Mouse (Mus musculus) monocyte, adult 5-6 weeks (primary cell): ENCODE results near the gene Ldlrad3. TPM values are rescaled to one million over a fixed set of nuclear protein-coding genes. Genes with fewer than 3 reads are reported as not detected.

Source experiments
- ATAC-seq: fragments of 153-309, 156-312 bp; replicated peaks from 2 replicates; pipeline ENCODE4 v1.8.0; 2017; ENCODE audit warnings: mild to moderate bottlenecking; ENCODE audit not compliant: low TSS enrichment, insufficient number of reproducible peaks, severe bottlenecking, poor library complexity, low FRiP score
- total RNA-seq: library from RNA; stranded (forward); fragments of 200-1000, 200-491, 200-594 nt; gene quantifications from 3 replicates; pipeline ENCODE4 v1.2.3, GENCODE M21; 2017

Ldlrad3 gene
- total RNA-seq, 1 experiment from 2014 or later, result 99.1 TPM

DNA sequence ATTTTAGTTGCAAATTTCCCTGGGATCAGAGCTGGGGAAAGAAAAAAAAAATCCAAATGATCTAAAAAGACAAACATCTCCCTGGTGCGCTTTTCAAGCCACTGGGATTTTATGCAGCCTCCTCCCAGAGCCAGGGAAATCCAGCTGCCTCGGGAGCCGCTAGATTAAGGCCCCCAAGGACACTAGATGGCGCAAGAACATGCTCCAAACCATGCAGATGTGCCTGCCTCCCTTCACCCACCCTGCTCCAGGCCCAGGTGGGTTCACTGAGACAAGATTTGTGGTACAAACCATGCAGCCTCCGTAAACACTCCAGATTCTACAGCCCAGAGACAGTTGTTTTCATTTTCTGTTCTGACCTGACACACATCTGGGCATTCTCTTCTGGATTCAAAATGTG lies 155.5 kb downstream of the Ldlrad3 start:
- ATAC-seq, result no peak

DNA sequence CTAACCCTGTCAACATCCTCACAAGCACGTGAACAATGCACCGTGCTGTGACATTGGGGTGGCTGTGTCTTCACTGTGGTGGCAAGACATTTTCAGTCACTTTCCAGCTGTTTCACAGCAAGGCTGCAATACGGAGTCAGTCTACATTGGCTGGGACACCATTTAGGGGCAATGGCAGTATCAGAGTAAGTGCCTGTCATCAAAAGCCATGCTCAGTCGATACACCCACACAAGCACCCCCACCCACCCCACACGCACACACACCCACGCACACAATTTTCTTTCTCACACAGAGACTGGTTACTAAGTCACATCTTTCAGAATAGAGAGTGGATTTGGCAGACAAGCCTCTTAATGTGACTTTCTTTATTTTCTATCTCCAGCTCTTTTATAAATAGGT lies 156.0 kb downstream of the Ldlrad3 start:
- no peak for ATAC-seq

DNA sequence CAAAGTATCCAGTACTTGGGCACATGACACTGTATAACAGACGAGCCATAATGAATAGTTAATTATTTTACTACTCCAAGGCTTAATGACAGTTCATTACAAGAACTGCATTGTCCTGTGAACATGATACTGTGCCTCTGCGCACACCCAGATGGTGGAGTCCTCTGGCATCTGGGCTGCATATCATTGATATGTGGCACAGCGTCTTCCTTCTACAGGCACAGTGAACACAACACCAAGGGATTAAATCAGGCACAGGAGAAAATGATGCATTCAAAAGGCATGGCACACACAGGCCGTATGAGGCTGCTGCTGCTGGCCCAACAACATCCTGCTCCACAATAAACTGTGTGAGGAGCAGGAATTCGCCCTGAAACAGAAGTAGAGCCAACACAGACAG lies 156.5 kb downstream of the Ldlrad3 start:
- no peak for ATAC-seq

DNA sequence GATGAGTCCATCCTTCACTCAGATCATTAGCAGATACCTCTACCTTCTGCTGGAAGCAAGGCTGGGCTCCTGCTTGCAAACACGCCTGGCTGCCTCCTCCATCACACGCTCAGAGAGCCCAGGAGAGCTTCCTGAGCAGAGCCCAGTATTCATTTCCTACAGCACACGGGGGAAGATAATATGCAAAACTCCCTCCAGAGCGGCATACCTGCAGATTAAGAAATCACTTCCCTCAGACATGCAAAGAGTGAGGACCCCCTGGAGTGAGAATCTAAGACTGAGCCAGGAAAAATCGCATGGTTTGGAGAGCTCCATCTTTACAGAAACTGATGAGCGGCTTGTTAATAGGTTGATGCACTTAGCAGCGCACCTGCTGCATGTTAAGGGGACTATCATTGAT lies 158.9 kb downstream of the Ldlrad3 start:
- ATAC-seq, result no peak

DNA sequence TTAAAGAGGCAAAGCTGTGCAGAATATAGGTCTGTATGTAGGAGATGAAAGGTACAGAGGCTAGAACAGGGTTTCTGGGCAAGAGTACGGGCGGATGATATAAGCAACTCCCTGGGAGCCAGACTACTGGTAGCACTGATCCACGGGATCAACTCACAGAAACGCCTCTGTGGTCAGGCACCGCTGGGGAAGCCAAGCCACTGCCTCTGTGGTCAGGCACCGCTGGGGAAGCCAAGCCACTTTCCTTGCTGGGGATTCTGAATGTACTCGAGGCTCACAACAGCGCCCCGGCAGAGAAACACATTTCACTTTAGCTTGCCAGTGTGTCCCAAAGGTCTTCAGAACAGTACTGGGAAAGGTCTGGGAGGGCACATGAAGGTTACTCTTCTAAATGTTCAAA lies 160.0 kb downstream of the Ldlrad3 start:
- no peak for ATAC-seq

DNA sequence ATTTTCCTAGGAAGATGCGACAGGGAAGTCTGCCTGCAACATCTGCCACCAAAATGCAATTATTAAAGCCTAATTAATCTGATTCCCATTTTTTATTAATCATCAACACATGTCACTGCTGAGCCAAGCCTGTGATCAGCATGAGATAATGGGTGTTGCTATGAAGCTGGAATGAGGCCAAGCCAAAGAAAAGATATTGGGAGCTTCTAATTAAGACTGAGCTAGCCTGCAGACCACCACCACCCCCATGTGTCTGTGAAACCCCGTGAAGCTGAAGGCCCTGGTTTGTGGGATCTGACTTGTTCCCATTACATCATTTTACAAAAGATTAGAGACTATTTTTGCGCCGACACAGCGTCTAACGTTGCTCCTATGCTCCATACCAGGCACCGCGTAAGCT lies 161.7 kb downstream of the Ldlrad3 start:
- ATAC-seq, result no peak

DNA sequence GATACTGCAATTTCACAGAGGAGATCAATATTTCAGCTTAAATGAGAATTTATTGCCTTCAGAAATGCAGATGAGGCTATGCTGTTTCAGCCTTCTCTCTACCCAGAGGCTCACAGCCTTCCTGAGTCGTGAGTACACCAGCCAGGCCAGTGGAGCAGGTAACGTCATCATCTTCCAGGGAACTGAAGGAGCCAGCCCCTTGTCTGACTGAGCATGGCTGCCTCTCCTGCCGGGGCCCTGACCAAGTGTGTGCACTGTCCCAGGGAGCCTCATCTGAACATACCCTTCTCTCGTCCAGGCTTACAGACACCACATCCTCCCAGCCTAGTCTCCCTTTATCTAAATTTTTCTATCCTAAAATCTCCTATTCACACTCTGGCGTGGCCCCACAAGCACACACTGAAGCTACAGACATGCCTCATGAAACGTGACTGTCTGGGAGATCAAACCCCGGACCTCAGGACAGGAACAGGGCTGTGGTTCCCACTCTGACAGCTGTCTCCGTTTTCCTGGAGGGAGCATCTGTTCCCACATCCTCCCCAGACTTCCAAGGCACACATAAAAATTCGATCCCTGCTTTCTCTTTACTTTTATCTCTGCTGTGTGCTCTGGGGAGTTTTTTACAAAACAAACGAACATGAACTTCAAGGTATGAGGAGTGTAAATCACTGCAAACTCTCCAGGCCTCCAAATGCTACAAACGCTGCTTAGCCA lies 164.7 kb downstream of the Ldlrad3 start:
- ATAC-seq, result no peak

DNA sequence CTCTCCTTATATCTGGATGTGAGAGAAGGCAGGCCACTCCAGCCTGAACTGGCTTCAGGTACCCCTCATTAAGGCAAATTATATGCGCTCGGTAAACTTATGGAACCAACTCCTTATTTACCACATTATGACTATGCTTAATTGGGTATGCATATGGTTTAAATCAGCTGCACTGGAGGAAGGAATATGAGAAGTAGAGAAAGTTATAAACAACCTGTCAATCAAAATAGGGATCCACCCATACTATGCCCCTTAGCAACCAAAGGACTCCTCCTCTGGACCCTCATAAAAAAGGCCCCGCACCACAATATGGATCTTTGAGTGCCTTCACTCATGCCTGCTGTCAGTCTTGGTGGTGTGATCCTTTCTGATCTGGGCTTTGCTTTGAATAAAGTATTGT lies 165.6 kb downstream of the Ldlrad3 start:
- no peak for ATAC-seq

DNA sequence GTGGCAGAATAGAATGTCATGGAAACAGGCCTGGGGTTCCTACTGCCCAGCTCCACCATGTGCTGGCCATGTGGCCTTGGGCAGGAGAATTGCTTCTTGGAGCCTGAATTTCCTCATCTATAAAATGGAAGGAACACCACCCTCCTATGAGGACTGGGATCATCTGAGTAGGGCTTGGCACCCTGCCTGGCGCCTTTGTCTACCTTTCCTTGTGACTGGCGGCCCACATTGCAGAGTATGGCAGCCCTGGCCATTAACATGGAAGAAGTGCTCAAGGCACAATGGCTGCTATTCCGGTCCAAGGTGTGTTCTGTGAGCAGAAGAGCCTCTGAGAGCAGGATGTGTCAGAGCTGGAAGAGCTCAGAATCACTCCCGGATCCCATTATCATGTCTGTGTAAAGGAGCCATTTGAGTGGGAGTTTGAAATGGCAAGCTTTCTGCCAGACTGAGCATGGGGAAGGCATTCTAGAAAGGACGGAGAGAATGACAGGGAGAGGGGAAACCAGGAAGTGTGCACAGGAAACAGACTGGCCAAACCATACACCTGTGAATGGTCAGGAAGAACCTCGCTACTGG lies 171.6 kb downstream of the Ldlrad3 start:
- ATAC-seq, result no peak

DNA sequence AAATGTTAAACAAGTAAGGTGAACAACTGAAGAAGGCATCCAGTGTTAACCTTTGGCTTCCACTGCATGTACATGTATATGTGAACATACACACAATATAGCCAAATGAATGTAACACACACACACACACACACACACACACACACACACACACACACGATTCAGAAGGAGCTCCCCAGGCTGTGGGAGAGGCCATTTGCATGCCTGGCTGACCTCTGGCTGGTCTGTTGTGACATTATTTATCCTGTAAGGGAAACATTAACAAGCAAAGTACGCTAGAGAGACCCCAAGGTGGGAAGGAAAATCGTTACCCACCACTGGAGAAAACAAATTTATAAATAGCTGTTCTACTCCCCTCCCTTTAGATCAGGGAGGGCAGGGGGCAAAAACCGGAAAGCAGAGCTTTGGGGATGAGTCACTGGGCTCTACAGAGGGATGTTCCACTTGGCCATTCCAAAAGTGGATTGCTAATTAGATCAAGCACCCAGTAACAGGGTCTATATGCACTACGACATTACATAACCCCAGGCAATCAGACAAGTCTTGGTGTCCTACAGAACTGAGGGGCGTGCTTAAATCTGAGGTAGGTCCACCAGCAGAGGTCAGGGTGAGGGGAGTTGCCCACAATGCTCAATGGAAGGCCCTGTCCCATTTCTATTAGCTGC lies 174.7 kb downstream of the Ldlrad3 start:
- ATAC-seq, result no peak

DNA sequence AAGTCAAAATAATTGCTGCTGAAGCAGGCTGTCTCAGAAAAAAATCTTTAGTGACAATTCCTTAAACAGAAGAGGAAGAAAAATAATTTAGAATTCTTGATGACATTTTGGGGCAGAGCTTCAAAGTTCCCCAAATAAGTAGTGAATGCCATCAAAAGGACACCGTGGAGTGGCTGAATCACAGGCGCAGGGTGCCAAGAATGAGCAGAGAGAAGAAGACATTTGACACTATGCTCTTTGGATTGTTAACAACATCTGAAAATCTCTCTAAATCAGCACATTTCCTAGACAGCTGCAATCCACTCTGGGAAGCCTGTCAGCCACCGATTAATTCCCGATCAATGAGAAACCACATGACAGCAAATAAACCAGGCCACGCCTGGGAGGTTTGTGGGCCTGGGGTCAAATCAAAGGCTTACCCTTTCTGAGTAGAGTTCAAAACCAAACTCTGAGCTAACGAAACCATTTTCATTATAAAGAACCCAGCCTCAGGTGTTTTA lies 176.4 kb downstream of the Ldlrad3 start:
- no peak for ATAC-seq

DNA sequence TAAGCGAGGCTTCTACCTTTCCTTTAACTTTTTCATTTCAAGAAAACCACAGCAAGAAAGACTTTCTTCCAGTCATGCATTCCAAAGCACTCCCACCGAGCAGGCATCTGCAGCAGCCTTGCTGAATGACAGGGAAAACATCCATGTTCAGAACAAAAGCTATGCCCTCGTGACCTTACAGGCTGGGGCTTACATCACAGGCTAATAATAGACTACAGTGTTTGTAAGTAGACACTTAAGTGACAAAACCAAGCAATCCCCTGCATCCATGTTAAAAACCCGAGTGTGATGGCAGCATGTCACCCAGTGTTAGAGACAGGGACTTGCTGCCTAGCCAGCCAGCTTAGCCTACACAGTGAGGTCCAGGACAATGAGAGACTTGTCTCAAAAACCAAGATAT lies 180.0 kb downstream of the Ldlrad3 start:
- no peak for ATAC-seq

DNA sequence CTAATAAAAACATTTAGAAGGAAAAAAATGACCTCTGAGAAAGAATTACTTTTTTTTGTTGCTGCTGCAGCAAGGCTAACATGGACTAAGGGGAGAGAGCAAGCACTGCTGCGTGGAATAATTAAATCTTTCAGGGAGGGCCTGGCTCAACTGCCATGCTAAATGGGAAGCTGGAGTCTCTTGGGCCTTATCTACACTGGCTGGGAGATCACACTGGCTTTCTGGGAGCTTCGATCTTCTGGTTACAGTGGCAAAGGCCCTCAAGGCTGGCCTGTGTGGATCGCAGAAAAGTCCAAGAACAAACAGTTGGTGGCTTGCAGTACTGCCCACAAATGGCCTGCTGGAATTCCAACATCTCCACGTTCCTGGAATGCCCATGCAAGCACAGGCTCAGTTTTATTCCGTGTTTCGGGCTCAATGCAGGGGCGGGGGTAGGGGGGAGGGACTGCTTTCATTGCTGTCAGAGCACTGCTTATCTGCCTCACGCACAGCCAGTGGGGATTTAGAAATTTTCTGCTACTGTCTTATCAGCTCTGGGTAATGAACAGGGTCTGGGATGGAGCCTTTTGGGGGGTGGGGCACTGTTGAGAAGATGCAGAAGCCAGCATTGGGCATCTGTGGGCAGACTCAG lies 180.7 kb downstream of the Ldlrad3 start:
- ATAC-seq, result no peak

DNA sequence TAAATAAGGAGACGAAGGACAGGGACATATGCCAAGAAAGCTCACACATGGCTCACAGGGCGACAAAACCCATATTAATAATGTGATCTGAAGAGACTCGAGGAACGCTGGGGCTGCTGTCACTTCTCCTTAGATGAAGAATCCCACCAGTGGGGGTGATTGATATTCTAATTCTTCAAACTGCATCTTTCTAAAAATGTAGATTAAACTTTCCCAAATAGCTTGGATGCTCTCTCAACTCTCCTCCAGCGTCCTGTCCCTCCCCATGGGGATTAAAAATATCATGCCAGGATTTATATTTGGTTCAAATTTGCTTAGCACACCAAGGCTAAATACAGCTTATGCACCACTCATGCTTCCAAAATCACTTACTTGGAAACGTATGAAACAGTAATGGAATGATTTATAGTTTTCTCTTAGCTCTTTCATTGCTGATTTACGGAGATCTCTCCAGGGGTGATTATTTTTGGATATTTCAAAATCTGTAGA lies 182.4 kb downstream of the Ldlrad3 start:
- no peak for ATAC-seq

DNA sequence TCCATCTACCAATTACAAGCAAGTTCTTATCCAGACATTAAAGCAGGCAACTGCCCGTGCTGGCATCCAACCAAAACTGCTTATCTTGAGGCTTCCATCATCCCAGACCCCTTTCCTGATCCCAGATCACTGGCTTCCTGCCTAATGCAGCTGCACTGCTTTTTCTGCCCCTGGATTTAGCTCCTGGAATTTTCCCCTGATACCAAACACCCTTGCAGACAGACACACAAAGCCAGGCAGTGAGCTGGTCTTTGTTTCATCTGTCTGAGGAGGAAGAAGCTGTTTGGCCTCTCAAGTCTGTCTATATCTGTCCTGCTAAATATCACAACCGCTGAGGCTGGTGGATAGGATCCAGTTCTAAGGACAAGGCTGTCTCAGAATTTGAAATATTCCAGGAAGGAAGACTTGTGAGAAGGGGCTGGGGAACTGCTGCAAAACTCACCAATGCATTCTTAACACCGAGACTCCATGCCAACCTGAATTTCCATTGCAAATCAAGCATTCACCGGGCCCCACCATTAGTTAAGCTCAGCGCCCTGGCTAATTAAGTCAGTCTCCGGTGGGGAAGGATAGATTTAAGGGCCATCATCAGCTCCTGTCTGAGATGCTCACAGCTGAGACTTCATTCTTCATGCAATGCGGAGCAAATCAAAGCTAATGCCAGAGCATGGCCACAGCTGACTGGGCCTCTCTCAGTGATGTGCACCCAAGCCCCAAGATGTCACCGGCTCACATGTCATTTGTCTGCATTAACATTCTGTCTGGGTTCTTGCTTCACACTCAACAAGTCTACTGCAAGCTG lies 183.0 kb downstream of the Ldlrad3 start:
- ATAC-seq, result no peak

DNA sequence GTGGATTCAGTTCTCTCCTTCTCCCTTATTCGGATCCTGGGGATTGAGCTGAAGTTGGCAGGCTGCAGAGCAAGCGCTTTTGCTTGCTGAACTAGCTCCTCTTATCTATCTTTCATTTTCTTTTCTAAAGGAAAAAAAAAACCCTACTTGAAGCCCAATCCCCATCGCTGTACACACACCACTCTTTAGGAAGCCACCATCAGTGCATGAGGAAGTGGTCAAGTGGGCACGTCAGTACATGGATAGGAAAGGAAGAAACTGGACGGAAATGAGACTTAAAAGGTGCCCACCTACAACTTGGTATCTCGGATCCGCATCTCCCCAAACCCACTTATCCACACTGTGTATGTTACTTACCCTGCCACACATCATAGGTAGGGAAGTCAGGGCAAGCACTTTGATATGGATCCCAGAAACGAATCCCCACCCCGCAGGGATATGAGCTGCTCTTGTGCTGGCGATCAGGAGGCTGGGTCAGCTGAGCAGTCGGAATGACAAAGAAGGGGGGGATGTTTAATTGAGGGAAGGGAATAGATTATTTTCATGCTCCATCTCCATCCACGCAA lies 183.7 kb downstream of the Ldlrad3 start:
- ATAC-seq, result no peak

DNA sequence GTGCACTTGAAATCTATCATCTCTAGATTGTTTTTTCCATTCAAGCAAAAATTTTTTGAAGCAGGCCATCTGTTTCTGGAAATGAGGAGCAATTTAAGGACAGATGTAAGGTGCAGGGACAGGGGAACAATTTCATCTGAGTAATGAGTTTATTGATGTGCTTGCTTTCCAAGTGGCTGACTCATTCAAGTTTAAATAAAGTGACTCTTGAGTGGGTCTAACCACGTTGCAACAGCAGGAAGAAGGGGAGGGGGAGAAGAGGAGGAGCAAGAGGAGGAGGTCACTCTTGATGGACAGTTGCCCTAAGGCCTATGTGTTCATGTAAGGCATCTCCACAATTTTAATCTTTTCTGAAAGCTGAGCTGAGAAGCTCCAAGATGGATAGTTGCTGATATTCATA lies 184.5 kb downstream of the Ldlrad3 start:
- ATAC-seq, result no peak

DNA sequence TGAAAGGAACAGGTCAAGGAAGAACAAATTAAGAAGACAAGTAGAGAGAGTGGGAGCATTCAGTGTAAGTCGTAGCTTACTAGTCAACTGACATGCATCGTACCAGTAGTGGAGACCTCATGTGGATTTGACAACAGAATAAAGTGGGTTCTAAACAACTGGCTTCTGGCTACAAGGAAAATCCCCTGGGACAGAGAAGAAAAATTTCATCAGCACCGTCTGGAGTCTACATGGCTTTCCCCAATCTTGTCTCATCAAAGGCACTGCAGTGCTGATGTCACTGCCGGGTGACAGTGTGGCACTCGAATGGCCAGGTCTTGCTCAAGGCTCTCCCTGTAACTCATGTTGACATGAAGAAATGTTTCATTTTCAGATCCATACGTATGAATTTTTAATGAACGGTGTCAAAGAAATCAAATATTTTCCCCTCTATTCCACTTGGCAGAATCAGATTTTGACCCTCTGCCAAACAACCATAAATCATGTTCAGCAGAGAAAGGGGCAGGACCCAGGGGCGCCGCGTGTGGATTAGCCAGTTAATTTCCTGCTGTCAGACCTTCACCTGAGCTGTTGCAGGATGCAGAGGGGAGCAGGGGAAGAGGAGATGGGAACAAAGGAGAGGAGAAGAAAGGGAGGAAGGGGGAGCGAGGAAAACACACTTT lies 187.1 kb downstream of the Ldlrad3 start:
- ATAC-seq, result no peak
